Mouse (Mus musculus) liver, embryonic 16.5 days (tissue): ENCODE data around the gene Rbfox1. TPM values are rescaled to one million over a fixed set of nuclear protein-coding genes. Genes with fewer than 3 reads are reported as not detected.

Experiments used
- ATAC-seq: fragments of 200-750 bp; cut with Nextera tagmentation; 2 replicates; pipeline ENCODE4 v1.8.0; 2017; ENCODE audit warnings: low read depth, mild to moderate bottlenecking, moderate number of reproducible peaks, moderate library complexity
- H3K27ac ChIP-seq: fragments of 300-500 bp; sonication (generic); 2 replicates; pipeline ENCODE4 v1.5.1; 2014; ENCODE audit warnings: mild to moderate bottlenecking, low read length
- H3K27me3 ChIP-seq: fragments of 300-500 bp; sonication (generic); 2 replicates; pipeline ENCODE4 v1.6.1; 2014; ENCODE audit warnings: low read depth, low read length, mixed read lengths; ENCODE audit not compliant: control insufficient read depth, insufficient read depth
- H3K36me3 ChIP-seq: fragments of 300-500 bp; sonication (generic); 2 replicates; pipeline ENCODE4 v1.6.1; 2014; ENCODE audit warnings: mild to moderate bottlenecking; ENCODE audit not compliant: control insufficient read depth, insufficient read depth
- H3K4me1 ChIP-seq: fragments of 300-500 bp; sonication (generic); 2 replicates; pipeline ENCODE4 v1.6.1; 2014; ENCODE audit warnings: low read depth, low read length, mixed read lengths; ENCODE audit not compliant: control insufficient read depth
- H3K4me2 ChIP-seq: fragments of 300-500 bp; sonication (generic); 2 replicates; pipeline ENCODE4 v1.6.1; 2014; ENCODE audit warnings: low read depth, low read length, mixed read lengths
- H3K4me3 ChIP-seq: fragments of 300-500 bp; sonication (generic); 2 replicates; pipeline ENCODE4 v1.5.1; 2014; ENCODE audit warnings: low read depth, mild to moderate bottlenecking, low read length
- H3K9ac ChIP-seq: fragments of 300-500 bp; sonication (generic); 2 replicates; pipeline ENCODE4 v1.6.1; 2014; ENCODE audit warnings: low read depth, low read length
- H3K9me3 ChIP-seq: fragments of 300-500 bp; sonication (generic); replicated peaks from 2 replicates; pipeline ENCODE4 v1.6.1; 2016; ENCODE audit warnings: low read length; ENCODE audit not compliant: control insufficient read depth
- WGBS: fragments of 180-500 bp; shearing (Covaris S2); extraction: QIAGEN DNeasy Blood & Tissue Kit; methylation state at CpG from one replicate; pipeline ENCODE4 v1.1.7; 2014; ENCODE audit not compliant: insufficient replicate concordance; 5-methylcytosine and 5-hydroxymethylcytosine counted together
- polyA plus RNA-seq: library from polyadenylated mRNA; unstranded; fragments of >200 nt; fragmentation: Nextera tagmentation; extraction: Ambion mirVana; gene quantifications from 2 replicates; pipeline ENCODE4 v1.2.1, GENCODE M21; 2015

Gene Rbfox1
- polyA plus RNA-seq, 1 experiment from 2014 or later: 0.38 TPM

DNA sequence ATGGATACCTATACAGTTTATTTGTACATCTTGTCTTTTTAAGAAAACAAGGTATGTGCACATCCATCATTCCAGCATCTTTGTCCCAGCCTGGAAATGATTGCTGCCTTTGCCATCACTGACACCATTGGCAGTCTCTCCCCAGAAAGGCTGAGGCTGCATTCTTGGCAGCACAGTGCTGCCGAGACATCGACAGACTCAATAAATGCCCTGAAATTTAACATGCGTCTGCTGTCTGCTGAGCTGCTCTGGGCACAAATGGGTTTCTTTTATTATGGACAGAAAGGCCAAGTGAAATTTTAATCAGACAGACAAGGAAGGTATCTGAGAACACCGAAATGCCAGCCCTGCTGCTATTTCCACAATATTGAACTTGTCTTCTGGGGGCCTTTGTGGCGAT lies 761.8 kb downstream of the Rbfox1 start:
- no peaks in the 10 kb centered on the region for H3K9me3 ChIP-seq
- 65% methylated on average over 5 of the region's 5 CpGs for WGBS
- H3K27ac ChIP-seq: no peak overlapping the region
- no peak for ATAC-seq
- H3K4me3 ChIP-seq: no peak overlapping the region
- no peak overlapping the region for H3K4me2 ChIP-seq
- no peaks in the 10 kb centered on the region for H3K4me1 ChIP-seq
- H3K36me3 ChIP-seq: no peaks in the 10 kb centered on the region
- no peak overlapping the region for H3K9ac ChIP-seq
- H3K27me3 ChIP-seq: no peaks in the 10 kb centered on the region

DNA sequence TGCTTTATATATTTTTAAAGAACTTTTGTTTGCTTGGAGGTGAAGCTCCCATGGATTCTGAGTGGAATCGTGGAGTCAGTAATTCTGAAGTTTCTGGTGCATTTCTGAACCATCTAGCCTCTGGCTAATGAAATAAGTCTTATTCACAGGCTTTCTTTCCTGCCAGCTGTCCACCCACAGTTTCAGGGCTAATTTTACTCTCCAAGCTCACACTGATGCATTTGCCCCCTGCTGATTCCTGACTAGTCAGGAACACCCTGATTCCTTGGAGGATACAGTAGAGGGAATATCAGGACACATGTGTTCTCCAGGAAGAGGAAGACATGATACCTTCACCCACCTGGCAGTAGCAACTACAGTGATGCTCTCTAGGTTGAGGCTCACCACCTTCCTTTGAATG lies 763.6 kb downstream of the Rbfox1 start:
- H3K4me1 ChIP-seq: no peaks in the 10 kb centered on the region
- ATAC-seq: no peak
- WGBS: 55% methylated on average over 1 of the region's 1 CpGs
- H3K27ac ChIP-seq: no peak overlapping the region
- no peaks in the 10 kb centered on the region for H3K36me3 ChIP-seq
- H3K4me3 ChIP-seq: no peak overlapping the region
- no peaks in the 10 kb centered on the region for H3K27me3 ChIP-seq
- no peak overlapping the region for H3K4me2 ChIP-seq
- no peaks in the 10 kb centered on the region for H3K9me3 ChIP-seq
- H3K9ac ChIP-seq: no peak overlapping the region

GRCm38 (mm10) chr16:6658594-6658993 lies 773.4 kb downstream of the Rbfox1 start:
- Histone ChIP-seq H3K27ac (no peak overlapping the region), H3K27me3 (no peaks in the 10 kb centered on the region), H3K9me3 (no peaks in the 10 kb centered on the region), H3K4me1 (no peaks in the 10 kb centered on the region), H3K36me3 (no peaks in the 10 kb centered on the region), H3K9ac (no peak overlapping the region), H3K4me3 (no peak overlapping the region), H3K4me2 (no peak overlapping the region)
- ATAC-seq: no peak
- WGBS: 49% methylated on average over 2 of the region's 2 CpGs

DNA sequence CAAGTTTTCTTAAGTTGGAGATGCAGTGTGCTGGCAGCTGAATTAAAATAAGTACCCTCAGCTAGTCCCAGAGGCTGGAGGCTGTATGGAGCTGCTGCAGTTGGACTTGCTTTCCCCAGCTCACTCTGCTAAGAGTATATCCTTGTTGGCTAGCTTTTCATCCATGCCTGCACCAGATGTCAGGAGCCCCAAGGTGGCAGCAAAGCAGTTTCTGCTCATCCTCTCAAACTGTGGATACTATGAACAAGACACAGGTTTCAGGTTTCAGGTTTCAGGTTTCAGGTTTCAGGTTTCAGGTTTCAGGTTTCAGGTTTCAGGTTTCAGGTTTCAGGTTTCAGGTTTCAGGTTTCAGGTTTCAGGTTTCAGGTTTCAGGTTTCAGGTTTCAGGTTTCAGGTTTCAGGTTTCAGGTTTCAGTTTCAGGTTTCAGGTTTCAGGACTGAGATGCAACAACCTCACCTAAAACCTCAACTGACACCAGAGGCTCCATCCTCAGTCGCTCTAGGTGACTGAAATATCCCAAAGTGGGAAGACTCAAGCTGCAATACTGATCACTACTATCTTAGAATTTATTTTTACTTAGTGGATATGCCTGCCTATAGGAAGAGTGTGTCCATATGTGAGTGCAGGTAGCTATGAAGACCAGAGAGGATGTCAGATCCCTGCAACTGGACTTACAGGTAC lies 801.1 kb downstream of the Rbfox1 start:
- Histone ChIP-seq H3K36me3 (no peaks in the 10 kb centered on the region), H3K27ac (no peak overlapping the region), H3K27me3 (no peaks in the 10 kb centered on the region), H3K4me3 (no peak overlapping the region), H3K4me1 (no peaks in the 10 kb centered on the region), H3K9ac (no peak overlapping the region), H3K9me3 (no peaks in the 10 kb centered on the region), H3K4me2 (no peak overlapping the region)
- ATAC-seq: no peak
- 47% methylated on average over 1 of the region's 1 CpGs for WGBS

- no peak for ATAC-seq
Observed at GRCm38 (mm10) chr16:6704847-6705246, 819.7 kb downstream of the Rbfox1 start.

GRCm38 (mm10) chr16:6712341-6712740 lies 827.2 kb downstream of the Rbfox1 start:
- Histone ChIP-seq H3K36me3 (no peaks in the 10 kb centered on the region), H3K4me1 (no peaks in the 10 kb centered on the region), H3K27me3 (no peaks in the 10 kb centered on the region), H3K4me2 (no peak overlapping the region), H3K27ac (no peak overlapping the region), H3K4me3 (no peak overlapping the region), H3K9ac (no peak overlapping the region), H3K9me3 (no peaks in the 10 kb centered on the region)
- WGBS: 72% methylated on average over 1 of the region's 1 CpGs
- ATAC-seq: no peak

More at GRCm38 (mm10) chr16:6704847-6705246, 819.7 kb downstream of the Rbfox1 start:
- no peak overlapping the region for H3K27ac ChIP-seq
- H3K27me3 ChIP-seq: no peaks in the 10 kb centered on the region
- H3K4me2 ChIP-seq: no peak overlapping the region
- WGBS: 64% methylated on average over 5 of the region's 5 CpGs
- H3K9ac ChIP-seq: no peak overlapping the region
- H3K4me1 ChIP-seq: no peaks in the 10 kb centered on the region
- H3K9me3 ChIP-seq: no peaks in the 10 kb centered on the region
- no peaks in the 10 kb centered on the region for H3K36me3 ChIP-seq
- H3K4me3 ChIP-seq: no peak overlapping the region

GRCm38 (mm10) chr16:6715245-6715644 lies 830.1 kb downstream of the Rbfox1 start:
- no peaks in the 10 kb centered on the region for H3K27me3 ChIP-seq
- 71% methylated on average over 4 of the region's 4 CpGs for WGBS
- ATAC-seq: no peak
- H3K27ac ChIP-seq: no peak overlapping the region
- no peak overlapping the region for H3K9ac ChIP-seq
- H3K36me3 ChIP-seq: no peaks in the 10 kb centered on the region
- no peak overlapping the region for H3K4me3 ChIP-seq
- H3K9me3 ChIP-seq: no peaks in the 10 kb centered on the region
- no peaks in the 10 kb centered on the region for H3K4me1 ChIP-seq
- H3K4me2 ChIP-seq: no peak overlapping the region

DNA sequence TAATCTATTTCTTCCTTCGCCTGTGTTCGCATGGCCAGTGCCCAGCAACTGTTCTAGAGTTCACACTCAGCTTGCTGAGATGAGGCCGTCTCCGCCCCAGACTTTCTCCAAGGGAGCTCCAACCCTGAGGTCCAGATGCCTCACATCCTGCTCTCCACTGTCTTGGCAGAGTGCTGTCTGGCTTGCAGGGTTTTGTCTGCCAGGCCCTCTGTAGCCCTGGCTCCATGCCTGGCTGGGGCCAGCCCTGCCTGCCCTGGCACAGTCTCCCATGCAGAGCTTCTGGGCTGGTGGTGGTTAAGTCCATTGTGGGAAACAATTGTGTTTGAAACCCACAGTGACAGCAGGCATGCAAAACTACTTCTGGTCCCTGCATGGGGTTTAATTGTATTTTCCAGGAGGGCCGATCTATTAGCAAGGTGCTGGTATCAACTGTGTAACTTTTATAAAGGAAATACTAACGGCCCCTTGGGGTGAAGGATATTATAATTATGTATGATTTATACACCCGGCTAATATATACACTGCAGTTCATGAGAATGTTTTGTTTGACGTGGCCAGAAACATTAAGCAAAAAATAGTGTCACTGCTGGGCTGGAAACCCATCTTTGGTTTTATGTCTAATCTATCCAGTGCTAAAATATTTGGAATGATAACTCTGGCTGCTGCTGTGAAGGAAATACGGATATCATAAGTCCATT lies 831.2 kb downstream of the Rbfox1 start:
- 56% methylated on average over 9 of the region's 9 CpGs for WGBS
- Histone ChIP-seq H3K4me3 (no peak overlapping the region), H3K27ac (no peak overlapping the region), H3K4me2 (no peak overlapping the region), H3K27me3 (no peaks in the 10 kb centered on the region), H3K9me3 (no peaks in the 10 kb centered on the region), H3K9ac (no peak overlapping the region), H3K4me1 (no peaks in the 10 kb centered on the region), H3K36me3 (no peaks in the 10 kb centered on the region)
- no peak for ATAC-seq

- no peak overlapping the region for H3K27ac ChIP-seq
- no peaks in the 10 kb centered on the region for H3K9me3 ChIP-seq
- no peaks in the 10 kb centered on the region for H3K4me1 ChIP-seq
- H3K9ac ChIP-seq: no peak overlapping the region
- ATAC-seq: no peak
- H3K36me3 ChIP-seq: no peaks in the 10 kb centered on the region
- 58% methylated on average over 8 of the region's 8 CpGs for WGBS
- no peak overlapping the region for H3K4me2 ChIP-seq
- no peak overlapping the region for H3K4me3 ChIP-seq
- no peaks in the 10 kb centered on the region for H3K27me3 ChIP-seq
Observed at GRCm38 (mm10) chr16:6719027-6719426, 833.9 kb downstream of the Rbfox1 start.
